Mouse (Mus musculus): ENCODE results near the gene Socs2. TPM values are rescaled to one million over a fixed set of nuclear protein-coding genes. Genes with fewer than 3 reads are reported as not detected.

The Socs2 gene
- polyA plus RNA-seq, 1 experiment from 2014 or later: 52.5 TPM

DNA sequence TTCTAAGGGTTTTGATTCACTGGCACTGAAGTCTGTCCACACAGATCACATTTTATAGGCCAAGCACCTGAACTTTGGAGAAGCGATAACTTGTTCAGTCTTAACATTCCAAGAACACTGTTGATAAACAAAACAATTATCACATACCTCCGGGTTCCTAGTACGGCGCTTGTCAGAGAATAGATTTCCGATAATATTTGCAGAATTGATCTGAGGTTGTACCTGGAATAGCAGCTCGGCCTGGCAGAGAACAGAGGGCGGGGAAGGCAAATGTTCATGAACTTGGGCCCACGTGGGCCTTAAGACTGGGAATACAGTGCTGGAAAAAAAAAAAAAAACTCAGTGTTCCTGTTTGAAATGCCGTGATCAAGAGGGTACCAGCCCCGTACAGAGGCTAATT lies 13.3 kb upstream of the Socs2 start:
- no peak for DNase-seq (ENCODE audit: low spot score)
- Histone ChIP-seq H3K9me3 (ENCODE audit: control insufficient read depth, low read length) (no peaks in the 10 kb centered on the region), H3K27ac (ENCODE audit: low read depth, low read length) (no peak overlapping the region), H3K4me3 (ENCODE audit: low read depth, low read length) (no peak overlapping the region), H3K4me2 (ENCODE audit: low read depth, low read length, severe bottlenecking) (no peak overlapping the region), H3K36me3 (ENCODE audit: control insufficient read depth, insufficient read depth, low read length) (no peaks in the 10 kb centered on the region), H3K9ac (ENCODE audit: low read length) (no peak overlapping the region), H3K4me1 (replicated peaks; ENCODE audit: control insufficient read depth, insufficient read depth, low read length) (no peaks in the 10 kb centered on the region), H3K27me3 (ENCODE audit: control insufficient read depth, insufficient read depth, low read length) (no peaks in the 10 kb centered on the region)
- ATAC-seq (replicated peaks; ENCODE audit: low FRiP score): no peak
- 88% methylated on average over 10 of the region's 10 CpGs for WGBS

DNA sequence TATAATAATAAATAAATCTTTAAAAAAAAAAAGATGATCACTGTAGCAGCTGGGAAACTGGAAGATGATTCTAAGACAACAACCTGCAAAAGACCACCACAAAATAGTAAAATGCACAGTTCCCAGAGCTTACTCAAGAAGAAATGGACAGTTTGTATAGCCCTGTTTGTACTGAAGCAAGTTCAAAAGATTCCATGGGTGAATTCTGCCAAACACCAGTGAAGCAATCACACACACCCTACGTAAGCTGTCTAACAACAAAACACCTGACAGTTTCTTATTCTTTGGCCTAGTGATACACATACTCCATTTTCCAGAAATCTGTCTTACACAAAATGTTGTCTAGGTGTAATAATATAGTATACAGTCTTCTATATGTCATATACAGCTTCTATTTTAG lies 12.1 kb upstream of the Socs2 start:
- Histone ChIP-seq H3K36me3 (ENCODE audit: control insufficient read depth, insufficient read depth, low read length) (no peaks in the 10 kb centered on the region), H3K27me3 (ENCODE audit: control insufficient read depth, insufficient read depth, low read length) (no peaks in the 10 kb centered on the region), H3K9ac (ENCODE audit: low read length) (no peak overlapping the region), H3K4me3 (ENCODE audit: low read depth, low read length) (no peak overlapping the region), H3K9me3 (ENCODE audit: control insufficient read depth, low read length) (no peaks in the 10 kb centered on the region), H3K4me1 (replicated peaks; ENCODE audit: control insufficient read depth, insufficient read depth, low read length) (no peaks in the 10 kb centered on the region), H3K4me2 (ENCODE audit: low read depth, low read length, severe bottlenecking) (no peak overlapping the region), H3K27ac (ENCODE audit: low read depth, low read length) (no peak overlapping the region)
- WGBS: 92% methylated on average over 1 of the region's 1 CpGs
- ATAC-seq (replicated peaks; ENCODE audit: low FRiP score) (no peak), DNase-seq (ENCODE audit: low spot score) (no peak)

DNA sequence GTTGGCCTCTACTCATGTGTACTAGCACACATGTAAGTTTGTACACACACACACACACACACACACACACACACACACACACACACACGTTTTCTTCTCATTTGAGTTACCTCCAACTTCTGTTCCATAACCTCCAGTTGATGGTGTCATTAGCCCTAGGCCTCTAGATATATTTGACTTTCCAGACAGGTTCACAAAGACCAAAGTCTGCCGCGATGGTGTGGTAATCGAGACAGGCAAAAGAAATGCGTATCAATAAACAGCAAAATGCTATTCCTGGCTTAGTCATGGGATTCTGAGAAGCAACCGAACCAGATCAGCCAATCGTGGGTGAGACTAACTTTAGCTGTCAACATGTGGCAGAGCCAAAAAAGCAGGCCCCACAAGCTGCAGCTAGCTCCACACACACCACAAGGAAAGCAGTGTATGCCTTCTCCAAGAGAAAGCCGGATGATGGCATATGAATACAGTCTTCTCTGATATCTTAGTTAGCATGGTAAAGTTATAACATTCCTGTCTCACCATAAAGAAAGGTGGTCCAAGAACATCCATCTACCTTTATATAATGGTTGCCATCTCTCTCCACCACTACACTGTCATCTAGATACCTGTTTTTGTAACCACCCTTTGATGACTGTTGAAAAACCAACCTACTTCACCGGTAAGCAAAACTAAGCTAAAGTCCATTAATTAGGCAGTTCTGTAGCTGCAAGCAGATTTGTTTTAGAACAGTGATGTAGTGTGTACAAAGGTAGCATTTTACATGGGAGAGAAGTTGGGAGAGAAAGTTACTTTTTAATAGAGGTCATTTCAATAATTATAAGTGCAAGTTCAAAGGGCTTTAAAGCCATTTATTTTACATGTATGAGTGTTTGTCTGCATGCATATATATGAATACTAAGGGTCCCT lies 9.5 kb upstream of the Socs2 start:
- WGBS: 93% methylated on average over 9 of the region's 9 CpGs

DNA sequence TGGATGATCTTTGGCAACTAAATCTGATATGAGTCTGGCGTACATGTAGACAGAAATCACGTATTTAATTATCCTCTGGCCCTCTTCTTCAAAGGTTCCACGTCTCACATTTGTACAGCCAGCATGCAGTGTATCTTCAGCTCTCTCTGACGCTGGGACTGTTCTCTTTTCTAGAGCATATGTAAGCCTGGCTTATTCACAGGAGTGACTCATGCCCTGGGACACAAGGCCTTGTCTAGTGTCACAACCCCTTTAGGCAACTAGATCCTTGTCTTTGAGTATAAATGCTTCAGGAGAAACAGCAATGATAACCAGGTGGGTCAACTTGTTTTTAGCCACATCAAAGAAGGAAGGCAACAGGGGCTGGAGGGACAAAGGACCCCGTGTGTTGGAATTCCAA lies 5.7 kb upstream of the Socs2 start:
- H3K9me3 ChIP-seq (ENCODE audit: control insufficient read depth, low read length): no peaks in the 10 kb centered on the region
- DNase-seq (ENCODE audit: low spot score): no peak
- H3K4me3 ChIP-seq (ENCODE audit: low read depth, low read length): no peak overlapping the region
- H3K9ac ChIP-seq (ENCODE audit: low read length): no peak overlapping the region
- no peak for ATAC-seq (replicated peaks; ENCODE audit: low FRiP score)
- 81% methylated on average over 5 of the region's 5 CpGs for WGBS
- no peaks in the 10 kb centered on the region for H3K27me3 ChIP-seq (ENCODE audit: control insufficient read depth, insufficient read depth, low read length)
- H3K36me3 ChIP-seq (ENCODE audit: control insufficient read depth, insufficient read depth, low read length): no peaks in the 10 kb centered on the region
- H3K4me2 ChIP-seq (ENCODE audit: low read depth, low read length, severe bottlenecking): no peak overlapping the region
- H3K27ac ChIP-seq (ENCODE audit: low read depth, low read length): no peak overlapping the region
- H3K4me1 ChIP-seq (replicated peaks; ENCODE audit: control insufficient read depth, insufficient read depth, low read length): no peaks in the 10 kb centered on the region

More for the DNA sequence above, 9.5 kb upstream of the Socs2 start:
- Histone ChIP-seq H3K9ac (ENCODE audit: low read length) (no peak overlapping the region), H3K27me3 (ENCODE audit: control insufficient read depth, insufficient read depth, low read length) (no peaks in the 10 kb centered on the region), H3K9me3 (ENCODE audit: control insufficient read depth, low read length) (no peaks in the 10 kb centered on the region), H3K4me1 (replicated peaks; ENCODE audit: control insufficient read depth, insufficient read depth, low read length) (no peaks in the 10 kb centered on the region), H3K36me3 (ENCODE audit: control insufficient read depth, insufficient read depth, low read length) (no peaks in the 10 kb centered on the region), H3K27ac (ENCODE audit: low read depth, low read length) (no peak overlapping the region), H3K4me2 (ENCODE audit: low read depth, low read length, severe bottlenecking) (no peak overlapping the region), H3K4me3 (ENCODE audit: low read depth, low read length) (no peak overlapping the region)
- ATAC-seq (replicated peaks; ENCODE audit: low FRiP score) (no peak), DNase-seq (ENCODE audit: low spot score) (no peak)

DNA sequence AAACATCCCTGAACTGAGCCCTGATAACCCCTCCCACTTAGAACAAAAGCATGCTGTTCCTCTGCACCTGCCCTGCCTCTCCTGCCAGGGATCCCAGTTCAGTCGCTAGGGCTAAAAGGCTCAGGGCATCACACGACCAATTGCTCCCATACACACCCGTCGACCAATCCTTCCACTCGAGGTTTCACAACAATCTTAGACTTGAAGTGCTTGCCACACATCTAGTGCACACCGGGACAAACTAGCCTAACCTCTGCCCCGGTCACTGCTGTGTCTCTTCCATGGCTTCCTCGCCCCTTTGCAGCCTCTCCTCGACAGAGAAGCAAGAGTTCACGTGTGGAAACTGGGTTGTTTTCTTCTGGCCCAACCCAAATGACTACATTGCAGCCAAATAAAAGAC lies 3.3 kb upstream of the Socs2 start:
- no peaks in the 10 kb centered on the region for H3K27me3 ChIP-seq (ENCODE audit: control insufficient read depth, insufficient read depth, low read length)
- no peaks in the 10 kb centered on the region for H3K9me3 ChIP-seq (ENCODE audit: control insufficient read depth, low read length)
- 77% methylated on average over 10 of the region's 10 CpGs for WGBS
- H3K4me2 ChIP-seq (ENCODE audit: low read depth, low read length, severe bottlenecking): no peak overlapping the region
- H3K36me3 ChIP-seq (ENCODE audit: control insufficient read depth, insufficient read depth, low read length): no peaks in the 10 kb centered on the region
- H3K27ac ChIP-seq (ENCODE audit: low read depth, low read length): no peak overlapping the region
- H3K4me3 ChIP-seq (ENCODE audit: low read depth, low read length): no peak overlapping the region
- no peak for ATAC-seq (replicated peaks; ENCODE audit: low FRiP score)
- no peaks in the 10 kb centered on the region for H3K4me1 ChIP-seq (replicated peaks; ENCODE audit: control insufficient read depth, insufficient read depth, low read length)
- no peak overlapping the region for H3K9ac ChIP-seq (ENCODE audit: low read length)
- no peak for DNase-seq (ENCODE audit: low spot score)

DNA sequence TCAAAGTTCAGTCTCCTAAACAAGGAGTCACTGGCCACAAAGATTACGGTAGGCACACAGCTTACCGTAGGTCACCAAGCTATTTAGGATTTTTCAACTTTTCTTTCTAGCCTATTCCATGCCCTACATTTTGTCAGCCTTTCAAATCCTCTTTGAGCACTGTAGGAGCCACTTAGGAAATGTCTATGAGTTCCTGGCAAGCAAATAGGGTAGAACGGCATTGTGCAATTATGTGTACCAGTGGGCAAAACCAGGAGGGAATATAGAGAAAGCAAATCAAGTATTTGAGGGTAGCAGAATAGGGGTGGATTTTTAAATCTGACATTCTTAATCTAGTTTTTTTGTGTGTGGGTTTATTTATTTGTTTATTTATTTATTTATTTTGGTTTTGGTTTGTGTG lies 2.7 kb upstream of the Socs2 start:
- H3K4me2 ChIP-seq (ENCODE audit: low read depth, low read length, severe bottlenecking): no peak overlapping the region
- WGBS: 95% methylated on average over 3 of the region's 3 CpGs

DNA sequence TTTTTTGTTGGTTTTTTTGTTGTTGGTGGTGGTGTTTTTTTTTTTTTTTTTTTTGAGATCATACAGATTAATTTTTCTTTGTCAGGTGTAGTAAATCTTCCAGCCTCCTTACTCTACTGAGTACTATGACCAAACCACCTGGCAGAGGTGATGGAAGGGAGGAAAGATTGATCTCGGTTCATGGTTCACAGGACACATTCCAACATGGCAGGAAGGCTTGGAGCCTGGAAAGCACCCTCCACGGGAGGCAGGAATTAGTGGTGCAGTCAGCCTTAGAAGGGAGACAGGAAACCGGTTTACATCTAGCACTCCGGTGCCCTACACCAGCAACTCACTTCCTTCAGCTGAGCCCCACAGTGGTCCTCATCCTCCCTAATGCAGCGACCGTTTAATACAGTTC lies 1.7 kb upstream of the Socs2 start:
- no peak overlapping the region for H3K27ac ChIP-seq (ENCODE audit: low read depth, low read length)
- H3K4me3 ChIP-seq (ENCODE audit: low read depth, low read length): no peak overlapping the region
- no peak overlapping the region for H3K4me2 ChIP-seq (ENCODE audit: low read depth, low read length, severe bottlenecking)
- WGBS: 66% methylated on average over 6 of the region's 6 CpGs
- H3K27me3 ChIP-seq (ENCODE audit: control insufficient read depth, insufficient read depth, low read length): 0 out of 2 replicates have a peak, but pooled peaks cover 1% of the 10 kb centered on the region
- DNase-seq (ENCODE audit: low spot score) (no peak), ATAC-seq (replicated peaks; ENCODE audit: low FRiP score) (no peak)
- H3K9me3 ChIP-seq (ENCODE audit: control insufficient read depth, low read length): no peaks in the 10 kb centered on the region
- no peaks in the 10 kb centered on the region for H3K36me3 ChIP-seq (ENCODE audit: control insufficient read depth, insufficient read depth, low read length)
- H3K4me1 ChIP-seq (replicated peaks; ENCODE audit: control insufficient read depth, insufficient read depth, low read length): no peaks in the 10 kb centered on the region; the same call in 1 of the 2 replicates
- no peak overlapping the region for H3K9ac ChIP-seq (ENCODE audit: low read length)

More for the DNA sequence above, 2.7 kb upstream of the Socs2 start:
- no peak overlapping the region for H3K4me3 ChIP-seq (ENCODE audit: low read depth, low read length)
- no peak for DNase-seq (ENCODE audit: low spot score)
- no peak overlapping the region for H3K9ac ChIP-seq (ENCODE audit: low read length)
- no peak overlapping the region for H3K27ac ChIP-seq (ENCODE audit: low read depth, low read length)
- no peaks in the 10 kb centered on the region for H3K9me3 ChIP-seq (ENCODE audit: control insufficient read depth, low read length)
- no peaks in the 10 kb centered on the region for H3K36me3 ChIP-seq (ENCODE audit: control insufficient read depth, insufficient read depth, low read length)
- no peaks in the 10 kb centered on the region for H3K27me3 ChIP-seq (ENCODE audit: control insufficient read depth, insufficient read depth, low read length)
- ATAC-seq (replicated peaks; ENCODE audit: low FRiP score): no peak
- no peaks in the 10 kb centered on the region for H3K4me1 ChIP-seq (replicated peaks; ENCODE audit: control insufficient read depth, insufficient read depth, low read length)

DNA sequence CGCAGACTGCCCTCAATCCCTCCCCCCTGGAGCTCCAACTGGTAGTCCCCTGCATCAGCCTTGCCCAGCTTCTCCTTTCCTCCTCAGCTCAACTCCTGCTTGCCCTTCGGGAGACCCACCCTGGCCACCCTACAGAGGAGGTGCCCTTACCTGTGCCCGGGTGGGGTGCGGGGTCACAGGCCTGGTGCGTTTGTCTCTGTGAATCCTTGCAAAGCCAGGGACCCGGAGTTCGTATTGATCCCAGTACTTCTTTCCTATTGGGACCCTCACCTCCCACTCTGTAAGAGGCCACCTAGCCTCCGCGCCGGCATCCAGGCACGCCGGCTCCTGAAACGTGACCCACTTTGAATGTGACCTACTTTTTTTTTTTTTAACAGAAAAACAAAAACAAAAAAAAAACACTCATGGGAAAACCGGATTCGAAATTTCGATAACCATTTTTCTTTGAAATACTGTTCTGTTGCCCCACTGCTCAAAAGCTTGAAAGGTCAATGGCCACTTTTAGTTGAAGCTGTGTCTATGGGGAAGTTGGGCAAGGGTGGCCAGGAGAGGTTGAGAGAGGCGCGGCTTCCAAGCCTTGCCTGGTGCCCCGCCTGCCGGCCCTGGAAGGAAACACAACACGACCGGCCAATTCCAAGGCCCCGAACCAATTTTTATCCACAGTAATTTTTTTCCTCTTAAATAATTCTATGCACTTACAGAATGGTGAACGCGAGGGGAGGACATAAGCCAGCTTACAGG lies 686 bp upstream of the Socs2 start:
- no peak overlapping the region for H3K27ac ChIP-seq (ENCODE audit: low read depth, low read length)
- under 1% methylated on average over 25 of the region's 25 CpGs for WGBS

More for the DNA sequence above, 686 bp upstream of the Socs2 start:
- H3K4me1 ChIP-seq (replicated peaks; ENCODE audit: control insufficient read depth, insufficient read depth, low read length): no peaks in the 10 kb centered on the region; the same call in 1 of the 2 replicates
- H3K36me3 ChIP-seq (ENCODE audit: control insufficient read depth, insufficient read depth, low read length): no peaks in the 10 kb centered on the region
- H3K27me3 ChIP-seq (ENCODE audit: control insufficient read depth, insufficient read depth, low read length): 0 out of 2 replicates have a peak, but pooled peaks cover 3% of the 10 kb centered on the region
- ATAC-seq (replicated peaks; ENCODE audit: low FRiP score) (peak; percentile 19), DNase-seq (ENCODE audit: low spot score) (peak; percentile 83)
- peak overlapping the region; percentile 98 for H3K4me2 ChIP-seq (ENCODE audit: low read depth, low read length, severe bottlenecking)
- peak overlapping the region; percentile 67; the same call in 1 of the 2 replicates for H3K9ac ChIP-seq (ENCODE audit: low read length)
- peak overlapping the region; percentile 63 for H3K4me3 ChIP-seq (ENCODE audit: low read depth, low read length)
- no peaks in the 10 kb centered on the region for H3K9me3 ChIP-seq (ENCODE audit: control insufficient read depth, low read length)
